Mouse (Mus musculus) heart, embryonic 13.5 days (tissue): ENCODE data around the gene H2-M10.3. TPM values are rescaled to one million over a fixed set of nuclear protein-coding genes. Genes with fewer than 3 reads are reported as not detected.

ENCODE experiments used
- polyA plus RNA-seq: library from polyadenylated mRNA; unstranded; fragments of >200 nt; fragmentation: Nextera tagmentation; extraction: Ambion mirVana; gene quantifications from 2 replicates; pipeline ENCODE4 v1.2.1, GENCODE M21; 2015

The H2-M10.3 gene
- polyA plus RNA-seq, 1 experiment from 2014 or later, result not detected

Other genes starting within 250 kb of the H2-M10.3 start
- gene Gm19684, start 246.7 kb downstream of the H2-M10.3 start, polyA plus RNA-seq, result not detected in 2 replicates
- gene Gm7030, start 239.0 kb downstream of the H2-M10.3 start, polyA plus RNA-seq, result not detected in 2 replicates
- 1.3 and 1.9 TPM in 2 replicates for gene Gm8909, start 199.9 kb downstream of the H2-M10.3 start, polyA plus RNA-seq
- 0.08 and 0.09 TPM in 2 replicates for gene H2-T3, start 178.1 kb downstream of the H2-M10.3 start, polyA plus RNA-seq
- gene Rpp21, start 110.3 kb downstream of the H2-M10.3 start, polyA plus RNA-seq, result 85.0 and 91.8 TPM in 2 replicates
- gene Trim39, start 96.2 kb downstream of the H2-M10.3 start, polyA plus RNA-seq, result 10.4 and 11.7 TPM in 2 replicates
- 0.13 TPM in 1 of 2 replicates, not detected in the other for gene H2-M10.2, start 81.9 kb downstream of the H2-M10.3 start, polyA plus RNA-seq
- not detected in 2 replicates for gene H2-M10.1, start 42.3 kb downstream of the H2-M10.3 start, polyA plus RNA-seq
- gene H2-M10.4, start 93.9 kb upstream of the H2-M10.3 start, polyA plus RNA-seq, result not detected in 2 replicates
- not detected in 2 replicates for gene H2-M11, start 178.7 kb upstream of the H2-M10.3 start, polyA plus RNA-seq